Mouse (Mus musculus) lung, postnatal 0 days (tissue): ENCODE measurements at regions not wholly inside any gene's neighbourhood (a gene's known extent, or its start where the extent isn't known, plus 50 kb on each side); places are given as distances from the start of the nearest gene placed in this dataset.
A peak's percentile ranks its signal among the peaks of the same experiment; 100 is the strongest.

ENCODE experiments used
- ATAC-seq: fragments of 200-750 bp; cut with Nextera tagmentation; 2 replicates; pipeline ENCODE4 v1.8.0; 2017; ENCODE audit warnings: moderate library complexity
- DNase-seq: peaks from one replicate; pipeline ENCODE4 v3.0.0-alpha.2; 2016; ENCODE audit warnings: low spot score
- H3K27ac ChIP-seq: fragments of 300-500 bp; sonication (generic); 2 replicates; pipeline ENCODE4 v1.5.1; 2014; ENCODE audit warnings: antibody characterized with exemption, mild to moderate bottlenecking, low read length, mixed read lengths
- H3K27me3 ChIP-seq: fragments of 300-500 bp; sonication (generic); replicated peaks from 2 replicates; pipeline ENCODE4 v1.6.1; 2014; ENCODE audit warnings: low read length, mixed read lengths; ENCODE audit not compliant: insufficient read depth
- H3K36me3 ChIP-seq: fragments of 300-500 bp; sonication (generic); 2 replicates; pipeline ENCODE4 v1.6.1; 2014; ENCODE audit warnings: low read length, mixed read lengths; ENCODE audit not compliant: insufficient read depth
- H3K4me1 ChIP-seq: fragments of 300-500 bp; sonication (generic); 2 replicates; pipeline ENCODE4 v1.6.1; 2014; ENCODE audit warnings: antibody characterized with exemption, low read depth, low read length, mixed read lengths; ENCODE audit not compliant: insufficient read depth
- H3K4me2 ChIP-seq: fragments of 300-500 bp; sonication (generic); replicated peaks from 2 replicates; pipeline ENCODE4 v1.6.1; 2014; ENCODE audit warnings: low read depth, mild to moderate bottlenecking, low read length, moderate library complexity, mixed read lengths
- H3K4me3 ChIP-seq: fragments of 300-500 bp; sonication (generic); 2 replicates; pipeline ENCODE4 v1.5.1; 2014; ENCODE audit warnings: low read depth, low read length
- H3K9ac ChIP-seq: fragments of 300-500 bp; sonication (generic); replicated peaks from 2 replicates; pipeline ENCODE4 v1.6.1; 2014; ENCODE audit warnings: low read depth, mild to moderate bottlenecking
- H3K9me3 ChIP-seq: fragments of 300-500 bp; sonication (generic); 2 replicates; pipeline ENCODE4 v1.6.1; 2016; ENCODE audit warnings: low read length, mixed read lengths
- CTCF ChIP-seq: IDR thresholded peaks from 2 replicates; pipeline ENCODE4 v1.5.1; 2016; ENCODE audit warnings: antibody characterized with exemption, mild to moderate bottlenecking
- EP300 ChIP-seq: IDR thresholded peaks from 2 replicates; pipeline ENCODE4 v1.6.1; 2016; ENCODE audit warnings: antibody characterized with exemption, mild to moderate bottlenecking, control low read depth
- WGBS: fragments of 180-500 bp; shearing (Covaris S2); extraction: QIAGEN DNeasy Blood & Tissue Kit; methylation state at CpG from one replicate; pipeline ENCODE4 v1.1.7; 2014; 5-methylcytosine and 5-hydroxymethylcytosine counted together

DNA sequence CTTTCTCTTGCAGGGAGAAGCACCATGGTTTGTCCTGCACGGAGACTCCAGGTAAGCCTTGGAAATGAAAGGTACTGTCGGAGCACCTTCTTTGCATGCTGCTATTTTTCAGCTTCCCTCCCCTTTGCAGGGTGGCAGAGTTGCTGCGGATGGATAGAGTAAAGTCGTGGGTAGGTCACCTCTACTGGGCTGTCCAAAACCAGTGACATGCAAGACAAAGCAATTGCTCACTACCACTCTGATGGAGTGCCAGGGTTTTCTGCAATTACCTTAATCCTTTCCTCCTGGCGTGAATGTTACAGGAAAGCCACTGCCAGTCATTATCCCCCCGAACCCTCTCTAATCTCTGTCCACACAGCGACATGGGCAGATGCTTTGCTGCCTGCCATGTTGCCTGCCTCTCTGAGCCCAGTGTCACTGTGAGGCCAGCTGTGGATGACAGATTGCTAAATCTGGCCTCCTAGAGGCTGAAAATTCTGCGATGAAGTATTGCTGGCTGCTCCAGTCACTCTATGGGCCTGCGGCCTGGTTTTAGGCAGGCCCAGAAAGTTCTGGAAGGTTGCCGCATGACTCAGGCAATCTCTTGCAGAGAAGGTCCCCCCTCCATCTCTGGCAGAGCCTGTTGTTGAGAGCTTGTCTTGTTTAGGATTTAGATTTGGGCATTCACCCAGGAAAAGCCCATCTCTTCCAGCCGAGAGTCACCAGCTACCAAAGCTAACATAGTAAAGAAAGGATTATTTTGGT, 54.1 kb upstream of the Sod3 start:
- H3K4me3 ChIP-seq = no peak overlapping the region
- H3K4me2 ChIP-seq = no peak overlapping the region
- no peaks in the 10 kb centered on the region for H3K36me3 ChIP-seq
- TF ChIP-seq CTCF (0 out of 2 replicates have a peak, but pooled peaks have one; percentile 7), EP300 (no peak)
- H3K27ac ChIP-seq = no peak overlapping the region
- ATAC-seq = peak; percentile 44
- no peaks in the 10 kb centered on the region for H3K9me3 ChIP-seq
- no peaks in the 10 kb centered on the region for H3K27me3 ChIP-seq
- no peak overlapping the region for H3K9ac ChIP-seq
- WGBS = 80% methylated on average over 11 of the region's 11 CpGs
- DNase-seq = peak; percentile 39
- no peaks in the 10 kb centered on the region for H3K4me1 ChIP-seq

GRCm38 (mm10) chr5:52296303-52296702, 67.3 kb upstream of the Sod3 start:
- DNase-seq = no peak

DNA sequence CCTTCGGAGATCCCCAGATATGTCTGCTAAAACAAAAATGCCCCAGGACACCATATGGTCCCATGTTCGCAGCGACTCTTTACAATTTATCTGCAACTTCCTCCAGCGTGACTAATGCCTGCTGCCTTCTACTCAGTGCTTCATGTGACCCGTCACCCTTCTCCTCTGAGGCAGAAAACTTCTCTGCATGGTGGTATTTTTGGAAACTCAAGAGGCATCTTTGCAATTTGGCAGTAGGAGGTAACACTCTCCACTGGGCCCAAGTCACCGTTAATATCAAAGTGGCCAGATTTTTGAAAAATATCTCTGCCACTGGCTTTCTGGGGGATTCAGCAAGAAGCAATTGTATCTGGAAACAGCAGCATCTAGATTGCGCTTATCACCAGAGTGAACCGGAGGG, 69.1 kb upstream of the Sod3 start:
- DNase-seq = no peak
- Histone ChIP-seq H3K4me2 (no peak overlapping the region), H3K4me1 (no peaks in the 10 kb centered on the region), H3K4me3 (no peak overlapping the region), H3K27me3 (no peaks in the 10 kb centered on the region), H3K9me3 (no peaks in the 10 kb centered on the region), H3K9ac (no peak overlapping the region), H3K36me3 (no peaks in the 10 kb centered on the region), H3K27ac (no peak overlapping the region)
- no peak for ATAC-seq
- WGBS = 66% methylated on average over 8 of the region's 8 CpGs
- no peak for TF ChIP-seq CTCF

More at GRCm38 (mm10) chr5:52296303-52296702, 67.3 kb upstream of the Sod3 start:
- H3K9me3 ChIP-seq = no peaks in the 10 kb centered on the region
- H3K4me1 ChIP-seq = no peaks in the 10 kb centered on the region
- no peak for ATAC-seq
- H3K4me2 ChIP-seq = no peak overlapping the region
- TF ChIP-seq CTCF = no peak
- no peak for TF ChIP-seq EP300
- H3K4me3 ChIP-seq = no peak overlapping the region
- 78% methylated on average over 3 of the region's 3 CpGs for WGBS
- no peak overlapping the region for H3K27ac ChIP-seq
- no peaks in the 10 kb centered on the region for H3K36me3 ChIP-seq
- H3K27me3 ChIP-seq = no peaks in the 10 kb centered on the region
- no peak overlapping the region for H3K9ac ChIP-seq

- Histone ChIP-seq H3K9ac (no peak overlapping the region), H3K4me3 (no peak overlapping the region), H3K27ac (no peak overlapping the region), H3K36me3 (no peaks in the 10 kb centered on the region), H3K4me1 (no peaks in the 10 kb centered on the region), H3K9me3 (no peaks in the 10 kb centered on the region), H3K4me2 (no peak overlapping the region), H3K27me3 (no peaks in the 10 kb centered on the region)
- 71% methylated on average over 1 of the region's 1 CpGs for WGBS
- no peak for ATAC-seq
- TF ChIP-seq EP300 (no peak), CTCF (no peak)
- no peak for DNase-seq
Measured at GRCm38 (mm10) chr5:52288319-52288718, 75.3 kb upstream of the Sod3 start.

DNA sequence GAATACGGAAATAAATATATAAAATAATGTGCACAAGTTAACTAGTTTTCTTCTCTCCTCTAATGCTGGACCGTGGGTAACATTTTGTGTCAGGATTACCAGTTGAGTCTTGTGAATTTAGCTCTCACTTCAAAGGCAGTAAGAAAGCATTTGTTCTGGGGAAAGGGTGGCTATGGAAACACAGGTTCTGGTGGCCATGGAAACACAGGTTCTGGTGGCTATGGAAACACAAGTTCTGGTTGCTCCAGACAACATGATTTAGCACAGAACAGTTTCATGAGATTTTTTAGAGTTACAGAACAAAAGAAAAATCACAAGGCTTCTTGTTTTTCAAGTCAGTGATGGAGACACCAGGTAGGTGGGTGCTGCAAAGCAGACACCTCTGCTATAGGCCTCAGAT, 82.7 kb upstream of the Sod3 start:
- 96% methylated on average over 2 of the region's 2 CpGs for WGBS
- Histone ChIP-seq H3K27ac (no peak overlapping the region), H3K9ac (no peak overlapping the region), H3K9me3 (no peaks in the 10 kb centered on the region), H3K4me1 (no peaks in the 10 kb centered on the region), H3K27me3 (no peaks in the 10 kb centered on the region), H3K4me3 (no peak overlapping the region), H3K36me3 (no peaks in the 10 kb centered on the region), H3K4me2 (no peak overlapping the region)
- DNase-seq = no peak
- TF ChIP-seq CTCF (no peak), EP300 (no peak)
- ATAC-seq = no peak

DNA sequence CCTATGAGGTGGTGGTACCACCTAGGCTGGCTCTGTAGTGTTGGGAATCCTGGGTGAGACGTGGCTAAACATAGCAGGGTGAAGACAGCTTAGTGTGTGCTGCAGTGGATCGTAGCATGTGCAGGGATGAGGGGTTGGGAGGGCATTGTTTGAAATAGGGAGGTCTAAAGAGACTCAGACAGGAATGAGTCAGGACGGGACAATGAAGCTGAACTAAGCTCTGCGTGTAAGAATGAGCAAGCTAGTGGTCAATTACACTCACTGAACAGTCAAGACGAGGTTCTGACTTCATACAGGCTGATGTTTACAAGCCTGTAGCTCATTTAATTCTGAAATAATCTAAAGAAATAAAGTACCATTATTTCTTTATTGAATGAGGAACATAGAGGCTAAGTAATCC, 85.5 kb upstream of the Sod3 start:
- Histone ChIP-seq H3K27me3 (no peaks in the 10 kb centered on the region), H3K27ac (no peak overlapping the region), H3K4me2 (no peak overlapping the region), H3K36me3 (no peaks in the 10 kb centered on the region), H3K9me3 (no peaks in the 10 kb centered on the region), H3K4me3 (no peak overlapping the region), H3K4me1 (no peaks in the 10 kb centered on the region), H3K9ac (no peak overlapping the region)
- WGBS = 63% methylated on average over 5 of the region's 5 CpGs
- no peak for ATAC-seq
- DNase-seq = no peak
- TF ChIP-seq CTCF = no peak
- TF ChIP-seq EP300 = no peak
